Mouse (Mus musculus): Measurements from ENCODE around the gene Rhou. TPM values are rescaled to one million over a fixed set of nuclear protein-coding genes. Genes with fewer than 3 reads are reported as not detected.

Gene Rhou
- polyA plus RNA-seq, 1 experiment from 2014 or later: 12.9 TPM

GRCm38 (mm10) chr8:123672648-123673047, 18.9 kb downstream of the Rhou start:
- no peaks in the 10 kb centered on the region for H3K9me3 ChIP-seq (ENCODE audit: control insufficient read depth, low read length)
- H3K27ac ChIP-seq (replicated peaks; ENCODE audit: low read depth, low read length): no peak overlapping the region
- H3K4me3 ChIP-seq (replicated peaks; ENCODE audit: low read depth, low read length): no peak overlapping the region
- H3K4me1 ChIP-seq (ENCODE audit: control insufficient read depth, insufficient read depth, low read length): peaks cover 5% of the 10 kb centered on the region; the same call in 1 of the 2 replicates
- DNase-seq (no peak), ATAC-seq (ENCODE audit: low FRiP score, low TSS enrichment) (no peak)
- H3K4me2 ChIP-seq (ENCODE audit: low read length): no peak overlapping the region
- H3K36me3 ChIP-seq (ENCODE audit: control insufficient read depth, insufficient read depth, low read length): no peaks in the 10 kb centered on the region
- no peak overlapping the region for H3K9ac ChIP-seq (replicated peaks; ENCODE audit: low read length)
- WGBS: 74% methylated on average over 6 of the region's 6 CpGs
- H3K27me3 ChIP-seq (ENCODE audit: control insufficient read depth, insufficient read depth, low read length): no peaks in the 10 kb centered on the region

GRCm38 (mm10) chr8:123675611-123676010, 21.9 kb downstream of the Rhou start:
- H3K4me1 ChIP-seq (ENCODE audit: control insufficient read depth, insufficient read depth, low read length): peaks cover 5% of the 10 kb centered on the region; the same call in 1 of the 2 replicates
- H3K27ac ChIP-seq (replicated peaks; ENCODE audit: low read depth, low read length): peak overlapping the region; percentile 54; the same call in 1 of the 2 replicates

GRCm38 (mm10) chr8:123678390-123678789, 24.7 kb downstream of the Rhou start:
- Histone ChIP-seq H3K36me3 (ENCODE audit: control insufficient read depth, insufficient read depth, low read length) (no peaks in the 10 kb centered on the region), H3K27me3 (ENCODE audit: control insufficient read depth, insufficient read depth, low read length) (no peaks in the 10 kb centered on the region)
- WGBS: 87% methylated on average over 4 of the region's 4 CpGs

More at GRCm38 (mm10) chr8:123675611-123676010, 21.9 kb downstream of the Rhou start:
- peak; percentile 23 for DNase-seq
- Histone ChIP-seq H3K36me3 (ENCODE audit: control insufficient read depth, insufficient read depth, low read length) (no peaks in the 10 kb centered on the region), H3K27me3 (ENCODE audit: control insufficient read depth, insufficient read depth, low read length) (no peaks in the 10 kb centered on the region), H3K9me3 (ENCODE audit: control insufficient read depth, low read length) (no peaks in the 10 kb centered on the region), H3K4me3 (replicated peaks; ENCODE audit: low read depth, low read length) (no peak overlapping the region), H3K9ac (replicated peaks; ENCODE audit: low read length) (no peak overlapping the region), H3K4me2 (ENCODE audit: low read length) (0 out of 2 replicates have a peak overlapping the region, but pooled peaks have one; percentile 8)
- WGBS: 43% methylated on average over 5 of the region's 5 CpGs
- no peak for ATAC-seq (ENCODE audit: low FRiP score, low TSS enrichment)

GRCm38 (mm10) chr8:123682073-123682761, 28.5 kb downstream of the Rhou start:
- no peaks in the 10 kb centered on the region for H3K27me3 ChIP-seq (ENCODE audit: control insufficient read depth, insufficient read depth, low read length)
- H3K27ac ChIP-seq (replicated peaks; ENCODE audit: low read depth, low read length): no peak overlapping the region
- no peak overlapping the region for H3K4me2 ChIP-seq (ENCODE audit: low read length)
- no peaks in the 10 kb centered on the region for H3K36me3 ChIP-seq (ENCODE audit: control insufficient read depth, insufficient read depth, low read length)
- WGBS: 20% methylated on average over 18 of the region's 18 CpGs
- no peak overlapping the region for H3K9ac ChIP-seq (replicated peaks; ENCODE audit: low read length)
- H3K4me1 ChIP-seq (ENCODE audit: control insufficient read depth, insufficient read depth, low read length): peaks cover 4% of the 10 kb centered on the region
- H3K9me3 ChIP-seq (ENCODE audit: control insufficient read depth, low read length): no peaks in the 10 kb centered on the region
- ATAC-seq (ENCODE audit: low FRiP score, low TSS enrichment): no peak
- peak; percentile 51 for DNase-seq
- no peak overlapping the region for H3K4me3 ChIP-seq (replicated peaks; ENCODE audit: low read depth, low read length)

More at GRCm38 (mm10) chr8:123678390-123678789, 24.7 kb downstream of the Rhou start:
- H3K4me1 ChIP-seq (ENCODE audit: control insufficient read depth, insufficient read depth, low read length): peaks cover 5% of the 10 kb centered on the region; the same call in 1 of the 2 replicates
- DNase-seq: no peak
- H3K4me3 ChIP-seq (replicated peaks; ENCODE audit: low read depth, low read length): no peak overlapping the region
- H3K9ac ChIP-seq (replicated peaks; ENCODE audit: low read length): no peak overlapping the region
- ATAC-seq (ENCODE audit: low FRiP score, low TSS enrichment): no peak
- H3K9me3 ChIP-seq (ENCODE audit: control insufficient read depth, low read length): no peaks in the 10 kb centered on the region
- no peak overlapping the region for H3K27ac ChIP-seq (replicated peaks; ENCODE audit: low read depth, low read length)
- H3K4me2 ChIP-seq (ENCODE audit: low read length): no peak overlapping the region

GRCm38 (mm10) chr8:123683321-123683720, 29.6 kb downstream of the Rhou start:
- no peak for ATAC-seq (ENCODE audit: low FRiP score, low TSS enrichment)
- no peak for DNase-seq
- no peaks in the 10 kb centered on the region for H3K9me3 ChIP-seq (ENCODE audit: control insufficient read depth, low read length)
- peaks cover 4% of the 10 kb centered on the region for H3K4me1 ChIP-seq (ENCODE audit: control insufficient read depth, insufficient read depth, low read length)
- H3K36me3 ChIP-seq (ENCODE audit: control insufficient read depth, insufficient read depth, low read length): no peaks in the 10 kb centered on the region
- no peaks in the 10 kb centered on the region for H3K27me3 ChIP-seq (ENCODE audit: control insufficient read depth, insufficient read depth, low read length)
- H3K4me3 ChIP-seq (replicated peaks; ENCODE audit: low read depth, low read length): no peak overlapping the region
- no peak overlapping the region for H3K27ac ChIP-seq (replicated peaks; ENCODE audit: low read depth, low read length)
- 59% methylated on average over 7 of the region's 7 CpGs for WGBS
- H3K9ac ChIP-seq (replicated peaks; ENCODE audit: low read length): no peak overlapping the region
- no peak overlapping the region for H3K4me2 ChIP-seq (ENCODE audit: low read length)

- Histone ChIP-seq H3K4me2 (ENCODE audit: low read length) (no peak overlapping the region), H3K9ac (replicated peaks; ENCODE audit: low read length) (no peak overlapping the region), H3K27me3 (ENCODE audit: control insufficient read depth, insufficient read depth, low read length) (no peaks in the 10 kb centered on the region), H3K4me1 (ENCODE audit: control insufficient read depth, insufficient read depth, low read length) (peaks cover 4% of the 10 kb centered on the region), H3K4me3 (replicated peaks; ENCODE audit: low read depth, low read length) (no peak overlapping the region), H3K9me3 (ENCODE audit: control insufficient read depth, low read length) (no peaks in the 10 kb centered on the region), H3K27ac (replicated peaks; ENCODE audit: low read depth, low read length) (peak overlapping the region; percentile 55; the same call in 1 of the 2 replicates), H3K36me3 (ENCODE audit: control insufficient read depth, insufficient read depth, low read length) (no peaks in the 10 kb centered on the region)
- WGBS: 91% methylated on average over 7 of the region's 7 CpGs
- DNase-seq (no peak), ATAC-seq (ENCODE audit: low FRiP score, low TSS enrichment) (no peak)
These were observed 31.1 kb downstream of the Rhou start for GRCm38 (mm10) chr8:123684806-123685205.

GRCm38 (mm10) chr8:123685477-123685876, 31.7 kb downstream of the Rhou start:
- ATAC-seq (ENCODE audit: low FRiP score, low TSS enrichment): no peak
- Histone ChIP-seq H3K27me3 (ENCODE audit: control insufficient read depth, insufficient read depth, low read length) (no peaks in the 10 kb centered on the region), H3K9ac (replicated peaks; ENCODE audit: low read length) (no peak overlapping the region), H3K4me1 (ENCODE audit: control insufficient read depth, insufficient read depth, low read length) (peaks cover 4% of the 10 kb centered on the region), H3K4me2 (ENCODE audit: low read length) (no peak overlapping the region), H3K27ac (replicated peaks; ENCODE audit: low read depth, low read length) (peak overlapping the region; percentile 49; the same call in 1 of the 2 replicates), H3K36me3 (ENCODE audit: control insufficient read depth, insufficient read depth, low read length) (no peaks in the 10 kb centered on the region), H3K9me3 (ENCODE audit: control insufficient read depth, low read length) (no peaks in the 10 kb centered on the region), H3K4me3 (replicated peaks; ENCODE audit: low read depth, low read length) (no peak overlapping the region)
- WGBS: 51% methylated on average over 4 of the region's 4 CpGs
- peak; percentile 24 for DNase-seq

- no peak overlapping the region for H3K4me3 ChIP-seq (replicated peaks; ENCODE audit: low read depth, low read length)
- no peak overlapping the region for H3K4me2 ChIP-seq (ENCODE audit: low read length)
- H3K27ac ChIP-seq (replicated peaks; ENCODE audit: low read depth, low read length): no peak overlapping the region
- no peak overlapping the region for H3K9ac ChIP-seq (replicated peaks; ENCODE audit: low read length)
- H3K36me3 ChIP-seq (ENCODE audit: control insufficient read depth, insufficient read depth, low read length): no peaks in the 10 kb centered on the region
- WGBS: 59% methylated on average over 4 of the region's 4 CpGs
- ATAC-seq (ENCODE audit: low FRiP score, low TSS enrichment) (no peak), DNase-seq (no peak)
- no peaks in the 10 kb centered on the region for H3K9me3 ChIP-seq (ENCODE audit: control insufficient read depth, low read length)
- H3K27me3 ChIP-seq (ENCODE audit: control insufficient read depth, insufficient read depth, low read length): no peaks in the 10 kb centered on the region
- H3K4me1 ChIP-seq (ENCODE audit: control insufficient read depth, insufficient read depth, low read length): peaks cover 4% of the 10 kb centered on the region
These were observed 34.1 kb downstream of the Rhou start for GRCm38 (mm10) chr8:123687826-123688225.

All from midbrain, embryonic 14.5 days (tissue).